Mouse (Mus musculus): ENCODE results near the gene Fam122a.

DNA sequence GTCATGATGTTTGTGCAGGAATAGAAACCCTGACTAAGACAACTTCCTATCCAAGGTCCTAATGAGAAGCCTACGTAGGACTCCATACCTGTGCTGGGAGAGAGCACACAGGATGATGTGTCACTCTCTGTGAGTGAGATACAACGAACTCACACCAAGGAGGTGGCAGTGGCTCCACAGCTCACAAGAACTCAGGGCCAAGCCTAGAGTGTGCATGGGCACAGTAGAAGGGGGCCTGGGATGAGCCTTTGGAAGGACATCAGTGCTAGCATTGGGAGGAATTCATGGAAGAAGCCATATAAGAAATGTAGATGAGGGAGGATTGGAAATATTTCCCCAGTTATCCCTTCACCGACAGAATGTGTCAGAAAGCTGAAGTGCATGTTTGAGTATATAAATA is 38.8 kb upstream of the Fam122a start:
- TF ChIP-seq CTCF (IDR thresholded peaks at IDR 0.05; ENCODE audit: control insufficient read depth, insufficient read depth, insufficient read length) (no peak), MYOD1 (IDR thresholded peaks at IDR 0.05; ENCODE audit: control insufficient read depth, insufficient read length, low read depth) (no peak)

Data from C2C12 (cell line).